Mouse (Mus musculus): Measurements from ENCODE around the gene Rnf207.

The Rnf207 gene

DNA sequence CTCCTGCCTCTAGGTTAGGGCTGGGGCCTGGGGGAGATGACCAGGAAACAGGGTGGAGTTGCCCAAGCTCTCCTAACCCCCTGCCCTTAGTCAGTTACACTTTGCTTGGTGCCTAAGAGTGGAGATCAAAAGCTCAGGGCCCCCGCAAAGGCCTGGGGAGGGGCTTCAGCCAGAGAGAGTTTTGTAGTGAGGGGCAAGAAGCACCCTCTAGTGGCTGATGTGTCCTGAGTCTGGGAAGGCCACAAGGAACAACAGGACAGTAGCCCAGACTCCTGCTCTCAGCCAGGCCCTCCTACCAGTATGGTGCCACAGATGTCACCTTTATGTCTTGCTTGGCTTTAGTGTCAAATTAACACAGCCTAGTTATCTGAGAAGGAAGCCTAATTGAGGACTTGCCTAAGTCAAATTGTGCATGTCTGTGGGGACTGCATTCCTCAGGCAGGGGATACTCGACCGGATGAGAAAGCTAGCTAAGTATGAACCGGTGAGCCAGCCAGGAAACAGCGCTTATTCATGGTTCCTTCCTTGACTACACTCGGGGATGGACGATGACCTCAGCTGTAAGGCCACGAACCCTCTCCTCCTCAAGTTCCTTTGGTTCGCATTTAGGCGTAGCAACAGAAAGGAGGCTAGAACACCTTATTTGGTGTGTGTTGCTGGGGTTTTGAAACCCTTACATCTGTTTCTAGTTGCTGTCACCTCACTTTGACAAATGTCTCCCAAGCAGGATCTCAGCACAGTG lies 24.4 kb downstream of the Rnf207 start:
- CTCF ChIA-PET: no interaction called here

DNA sequence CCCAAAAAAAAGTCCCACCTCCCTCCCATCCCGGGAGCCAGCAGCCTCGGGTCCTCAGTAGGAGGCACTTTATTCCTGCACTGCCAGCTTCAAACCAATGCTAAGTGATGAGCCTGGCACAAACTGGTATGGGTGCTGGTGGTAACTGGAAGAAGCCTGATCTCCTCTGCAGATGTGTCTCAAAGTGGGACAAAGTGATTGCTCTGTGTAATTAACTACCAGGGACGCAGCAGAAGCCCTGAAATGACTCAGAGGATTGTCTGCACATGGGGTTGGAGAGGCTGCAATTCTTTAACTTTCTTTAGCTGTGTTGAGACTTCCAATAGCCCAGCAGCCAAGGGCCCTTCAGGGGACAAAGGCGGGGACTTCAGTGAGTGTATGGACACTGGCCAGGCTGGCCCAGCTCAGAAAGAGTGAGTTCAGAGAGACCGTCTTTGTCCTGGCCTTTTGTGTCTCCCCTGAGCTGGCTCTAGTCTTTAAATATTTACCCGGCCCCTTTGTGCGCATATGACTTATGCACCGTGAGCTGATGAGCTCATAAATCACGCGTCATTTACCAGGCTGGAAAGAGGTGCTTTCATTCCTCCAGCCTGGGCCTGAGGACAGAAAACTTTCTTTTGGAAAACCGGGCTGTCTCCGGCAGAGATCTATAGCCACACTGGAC lies 26.6 kb downstream of the Rnf207 start:
- CTCF ChIA-PET: interaction anchor here (0.7 kb wide), 1 partner anchor 38 kb away, joined by 3 read pairs; no protein-coding TSS in a partner anchor

- CTCF ChIA-PET: interaction anchor here (0.7 kb wide), 1 partner anchor 38 kb away, joined by 3 read pairs; no protein-coding TSS in a partner anchor
Measured at GRCm38 (mm10) chr4:152291562-152291961, 27.2 kb downstream of the Rnf207 start, which contains the start of gene Hes3. Gene Hes3, minus strand, starts transcription at chr4:152291662.

DNA sequence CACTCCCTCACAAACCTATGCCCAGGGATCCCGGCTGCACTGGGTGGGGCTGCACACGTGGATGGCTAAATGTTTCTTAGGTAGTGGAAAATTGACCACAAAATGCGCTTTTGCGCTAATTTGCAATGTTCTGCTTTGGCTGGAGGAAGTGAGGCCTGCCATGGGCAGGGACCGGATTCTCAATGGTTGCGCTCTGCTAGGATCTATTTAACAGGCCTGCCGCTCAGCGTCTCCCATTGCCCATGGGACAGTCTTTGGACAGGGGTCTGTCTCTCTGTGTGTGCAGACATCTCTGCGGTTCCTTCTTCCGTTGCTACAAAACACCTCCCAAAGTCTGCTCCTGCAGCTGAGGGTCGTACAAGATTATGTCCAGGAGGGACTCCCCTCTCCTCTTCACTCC lies 27.8 kb downstream of the Rnf207 start:
- CTCF ChIA-PET: no interaction called here

GRCm38 (mm10) chr4:152290385-152290784 lies 28.4 kb downstream of the Rnf207 start:
- CTCF ChIA-PET: no interaction called here

DNA sequence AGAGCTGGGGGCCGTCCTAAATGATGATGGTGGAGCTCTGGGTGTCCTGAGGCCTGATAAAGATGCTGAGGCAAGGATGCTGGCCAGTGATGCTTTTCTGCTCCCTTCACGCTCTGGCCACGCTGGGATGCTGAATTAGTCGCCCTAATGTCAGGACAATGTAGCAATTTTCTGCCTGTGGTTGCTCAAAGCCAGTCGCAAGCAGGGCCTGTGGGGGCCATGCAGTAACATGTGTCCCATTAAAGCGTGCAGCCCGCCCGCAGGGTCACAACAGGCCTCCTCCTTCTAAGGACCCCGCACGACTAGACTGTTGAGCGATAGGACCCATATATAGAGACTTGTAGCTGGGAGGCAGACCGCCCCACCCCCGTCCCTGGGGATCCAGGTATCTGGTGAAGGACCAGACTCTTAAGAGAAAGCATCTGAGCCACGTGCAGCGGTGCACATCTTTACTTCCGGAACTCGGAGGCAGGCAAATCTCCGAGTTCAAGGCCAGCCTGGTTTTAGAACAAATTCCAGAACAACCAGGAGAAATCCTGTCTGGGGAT lies 30.3 kb downstream of the Rnf207 start:
- CTCF ChIA-PET: no interaction called here

DNA sequence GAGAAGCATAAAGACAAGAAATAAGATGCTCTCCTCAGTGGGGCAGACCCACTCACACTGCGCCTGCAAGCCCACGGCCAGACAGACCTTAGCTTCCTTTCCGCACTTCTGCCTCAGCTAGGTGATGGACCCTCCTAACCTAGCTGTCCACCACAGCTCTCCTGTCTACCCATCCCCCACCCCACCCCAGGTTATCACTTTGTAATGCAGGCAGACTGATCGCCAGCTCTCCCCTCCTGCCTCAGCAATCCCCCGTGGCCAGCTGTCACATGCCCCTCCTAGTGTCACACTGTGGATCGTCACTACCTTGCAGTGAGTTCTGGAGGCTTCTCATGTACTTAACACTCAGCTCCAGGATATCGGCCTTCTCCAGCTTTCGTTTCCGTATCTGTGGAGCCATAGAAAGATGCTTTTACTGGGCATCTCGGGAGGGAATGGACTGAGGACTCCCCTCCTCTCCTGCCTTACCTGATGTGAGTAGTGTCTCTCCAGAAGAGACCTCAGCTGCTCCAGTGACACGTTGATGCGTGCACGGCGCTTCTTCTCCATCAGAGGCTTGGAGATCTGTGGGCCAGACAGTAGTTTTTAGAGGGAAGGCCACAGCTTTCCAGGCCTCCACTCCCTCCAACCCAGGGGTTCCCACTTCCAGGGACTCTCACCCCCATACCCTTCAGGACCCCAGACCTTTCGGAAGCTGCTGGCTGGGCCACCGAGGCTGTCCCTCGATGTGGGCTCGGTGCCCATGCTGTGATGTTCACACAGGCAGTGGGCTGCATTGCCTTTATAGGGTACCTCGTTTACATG lies 31.3 kb downstream of the Rnf207 start:
- CTCF ChIA-PET: interaction anchor here (0.9 kb wide), 1 partner anchor 114 kb away, joined by 3 read pairs; no protein-coding TSS in a partner anchor

GRCm38 (mm10) chr4:152286887-152287286 lies 31.9 kb downstream of the Rnf207 start:
- CTCF ChIA-PET: interaction anchor here (0.9 kb wide), 1 partner anchor 113 kb away, joined by 3 read pairs; no protein-coding TSS in a partner anchor

GRCm38 (mm10) chr4:152286183-152286582 lies 32.6 kb downstream of the Rnf207 start:
- CTCF ChIA-PET: interaction anchor here (0.7 to 0.9 kb wide), 2 partner anchors 11 to 113 kb away, joined by 3 to 4 read pairs; no protein-coding TSS in a partner anchor

DNA sequence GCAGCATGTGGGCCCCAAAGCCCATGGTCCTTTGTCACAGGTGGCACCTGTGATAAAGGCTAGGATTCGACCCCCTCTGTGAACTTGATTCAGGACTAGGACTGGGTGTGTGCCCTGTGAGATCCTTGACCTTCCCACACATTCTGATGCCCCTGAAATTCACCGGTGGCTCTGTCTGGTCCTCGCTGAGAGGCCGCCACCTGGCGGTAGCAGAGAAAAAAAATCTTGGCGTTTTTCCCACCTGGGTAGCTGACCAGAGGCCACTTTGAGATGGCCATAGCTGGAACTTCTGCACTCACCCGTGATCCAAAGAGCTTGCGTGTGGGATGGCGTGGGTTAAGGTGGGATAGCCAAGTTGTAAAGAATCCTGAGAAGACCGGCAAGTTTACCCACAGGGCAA lies 33.3 kb downstream of the Rnf207 start:
- CTCF ChIA-PET: no interaction called here

DNA sequence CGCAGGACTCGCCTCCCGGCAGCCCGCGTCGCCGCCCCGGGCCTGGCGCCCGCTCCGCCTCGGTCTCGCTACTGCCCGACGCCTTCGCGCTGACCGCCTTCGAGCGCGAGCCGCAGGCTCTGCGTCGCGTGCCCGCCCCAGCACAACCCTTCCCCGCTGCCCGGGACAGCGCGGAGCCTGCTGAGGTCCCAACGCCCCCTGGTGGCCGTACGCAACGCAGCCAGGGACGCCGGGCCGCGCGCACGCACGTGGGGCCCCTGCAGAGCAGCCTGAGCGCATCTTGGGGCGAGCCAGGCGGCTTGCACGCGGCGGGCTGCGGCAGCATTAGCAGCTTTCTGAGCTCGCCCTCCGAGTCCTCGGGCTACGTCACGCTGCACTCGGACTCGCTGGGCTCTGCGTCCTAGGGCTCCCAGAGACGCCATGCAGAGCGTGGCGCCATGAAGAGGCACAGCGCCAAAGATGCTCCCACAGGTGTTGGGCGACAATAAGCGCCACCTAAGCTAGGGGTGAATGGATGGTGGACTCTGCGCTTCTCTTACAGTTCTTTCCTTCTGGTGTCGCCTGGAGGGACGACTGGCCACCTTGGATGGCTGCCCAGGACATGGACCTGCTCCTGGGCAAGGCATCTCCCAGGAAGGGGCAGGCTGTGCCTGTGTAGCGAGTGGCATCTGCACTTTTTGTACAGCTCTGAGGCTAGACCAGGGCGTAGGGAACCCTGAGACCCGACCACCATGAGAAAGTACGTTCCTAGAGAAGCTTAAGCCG lies 35.4 kb downstream of the Rnf207 start:
- CTCF ChIA-PET: interaction anchor here (0.6 to 0.8 kb wide), 2 partner anchors 49 to 354 kb away, joined by 4 to 9 read pairs; no protein-coding TSS in a partner anchor

DNA sequence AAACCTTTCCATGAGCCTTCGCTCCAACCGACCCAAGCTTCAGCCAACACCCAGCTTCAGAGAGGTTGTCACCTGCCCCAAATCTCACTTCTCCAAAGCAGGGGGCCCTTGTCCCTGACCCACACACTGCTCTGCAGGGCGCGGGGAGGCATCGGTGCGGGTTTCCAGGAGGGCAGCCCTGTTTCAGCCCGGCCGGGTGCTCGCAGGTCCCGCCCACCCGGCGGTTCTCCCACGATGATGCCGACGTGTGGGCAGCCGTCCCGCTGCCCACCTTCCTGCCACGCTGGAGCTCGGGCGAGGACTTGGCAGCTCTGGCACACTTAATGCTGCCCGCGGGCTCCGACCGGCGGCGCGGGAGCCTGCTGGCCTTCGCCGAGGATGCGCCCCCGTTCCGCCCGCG lies 36.1 kb downstream of the Rnf207 start:
- CTCF ChIA-PET: interaction anchor here (0.8 kb wide), 1 partner anchor 50 kb away, joined by 4 read pairs; no protein-coding TSS in a partner anchor

- CTCF ChIA-PET: interaction anchor here (0.6 kb wide), 1 partner anchor 203 kb away, joined by 3 read pairs; no protein-coding TSS in a partner anchor
Measured at GRCm38 (mm10) chr4:152281601-152282000, 37.2 kb downstream of the Rnf207 start.

DNA sequence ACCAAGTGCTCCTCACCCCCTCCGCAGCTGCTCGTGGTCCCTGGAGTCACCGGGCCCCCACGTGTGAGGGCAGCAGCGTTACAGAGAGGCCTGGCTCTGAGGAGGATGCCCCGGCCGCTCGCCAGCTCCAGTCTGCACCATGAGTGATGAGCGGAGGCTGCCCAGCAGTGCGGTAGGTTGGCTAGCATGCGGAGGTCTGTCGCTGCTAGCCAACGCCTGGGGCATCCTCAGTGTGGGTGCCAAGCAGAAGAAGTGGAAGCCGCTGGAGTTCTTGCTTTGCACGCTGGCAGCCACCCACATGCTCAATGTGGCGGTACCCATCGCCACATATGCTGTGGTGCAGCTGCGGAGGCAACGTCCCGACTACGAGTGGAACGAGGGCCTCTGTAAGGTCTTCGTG lies 39.8 kb downstream of the Rnf207 start:
- CTCF ChIA-PET: no interaction called here

DNA sequence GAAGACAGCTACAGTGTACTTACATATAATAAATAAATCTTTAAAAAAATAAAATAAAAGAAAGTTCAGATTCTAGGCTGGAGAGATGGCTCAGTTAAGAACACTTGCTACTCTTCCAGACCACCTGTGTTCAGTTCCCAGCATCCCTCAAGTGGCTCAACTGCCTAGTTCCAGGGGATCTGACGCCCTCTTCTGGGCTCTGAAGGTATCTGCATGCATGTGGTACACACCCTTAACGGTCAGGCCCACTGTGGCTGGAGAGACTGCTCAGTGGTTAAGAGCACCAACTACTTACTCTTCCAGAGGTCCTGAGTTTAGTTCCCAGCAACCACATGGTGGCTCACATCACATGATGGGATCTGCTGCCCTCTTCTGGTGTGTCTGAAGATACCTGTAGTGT lies 40.9 kb downstream of the Rnf207 start:
- CTCF ChIA-PET: interaction anchor here (0.7 kb wide), 1 partner anchor 15 kb away, joined by 8 read pairs; no protein-coding TSS in a partner anchor

- CTCF ChIA-PET: no interaction called here
Measured at GRCm38 (mm10) chr4:152276389-152277347, 42.1 kb downstream of the Rnf207 start.

DNA sequence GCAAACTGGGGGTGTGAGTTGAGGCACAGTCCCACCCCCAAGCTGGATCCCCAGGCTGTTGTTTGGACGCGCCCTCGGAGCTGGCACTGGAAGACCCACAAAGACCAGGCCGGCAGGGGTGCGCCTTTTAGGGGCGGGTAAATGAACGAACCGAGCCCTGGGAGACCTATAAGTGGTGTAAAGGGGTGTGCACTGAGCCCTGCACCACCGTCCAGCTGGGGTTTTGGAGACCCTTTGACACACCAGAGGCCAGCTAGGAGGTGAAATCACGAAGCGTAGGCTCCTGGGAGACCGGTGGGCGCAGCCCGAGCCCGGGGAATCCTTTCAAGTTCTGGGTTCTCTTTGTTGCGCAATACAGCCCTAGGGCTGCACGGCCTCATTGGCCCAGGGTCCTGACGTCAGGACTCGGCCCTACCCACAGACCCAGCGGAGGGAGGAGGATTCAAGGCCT lies 44.1 kb downstream of the Rnf207 start:
- CTCF ChIA-PET: interaction anchor here (0.6 to 0.7 kb wide), 2 partner anchors 138 to 145 kb away, joined by 3 to 5 read pairs; no protein-coding TSS in a partner anchor

GRCm38 (mm10) chr4:152273621-152274236 lies 45.1 kb downstream of the Rnf207 start, which contains the start of gene Gpr153:
Gene Gpr153, plus strand, starts transcription at chr4:152274232.
- CTCF ChIA-PET: no interaction called here

- CTCF ChIA-PET: no interaction called here
Measured at GRCm38 (mm10) chr4:152273191-152273590, 45.6 kb downstream of the Rnf207 start.
